Mouse (Mus musculus) gastrocnemius, postnatal 36 days (tissue): ENCODE measurements around the gene Fank1. TPM values are rescaled to one million over a fixed set of nuclear protein-coding genes. Genes with fewer than 3 reads are reported as not detected.

ENCODE experiments used
- total RNA-seq, 2 experiments: library from RNA; stranded (reverse); gene quantifications; 2 replicates each; pipeline ENCODE4 v1.2.3; 2021

Fank1 gene
- total RNA-seq, 2 experiments from 2014 or later = not detected

Other genes starting within 250 kb of the Fank1 start
- not detected for gene Tex36, start 174.7 kb upstream of the Fank1 start, total RNA-seq
- 1 to 10 TPM; 7.0 to 8.1 TPM for gene Edrf1, start 139.3 kb upstream of the Fank1 start, total RNA-seq
- not detected for gene Mmp21, start 96.8 kb upstream of the Fank1 start, total RNA-seq
- gene Bccip, start 67.5 kb upstream of the Fank1 start, total RNA-seq = 10 to 100 TPM; 63.9 to 73.9 TPM
- 10 to 100 TPM; 14.3 to 15.7 TPM for gene Uros, start 66.8 kb upstream of the Fank1 start, total RNA-seq
- 10 to 100 TPM; 28.9 to 30.6 TPM for gene Dhx32, start 5.9 kb downstream of the Fank1 start, total RNA-seq